Mouse (Mus musculus) embryonic facial prominence, embryonic 13.5 days (tissue): ENCODE data around the gene Rap1gap2. TPM values are rescaled to one million over a fixed set of nuclear protein-coding genes. Genes with fewer than 3 reads are reported as not detected.

Source experiments
- ATAC-seq: fragments of 200-750 bp; cut with Nextera tagmentation; 2 replicates; pipeline ENCODE4 v1.8.0; 2017; ENCODE audit warnings: low read depth; ENCODE audit not compliant: insufficient number of reproducible peaks, insufficient read depth, low FRiP score, low TSS enrichment
- H3K27ac ChIP-seq: fragments of 300-500 bp; sonication (generic); 2 replicates; pipeline ENCODE4 v1.5.1; 2015; ENCODE audit warnings: moderate library complexity, mild to moderate bottlenecking, inconsistent platforms
- H3K27me3 ChIP-seq: fragments of 300-500 bp; sonication (generic); 2 replicates; pipeline ENCODE4 v1.6.1; 2015; ENCODE audit warnings: mild to moderate bottlenecking, inconsistent platforms
- H3K36me3 ChIP-seq: fragments of 300-500 bp; sonication (generic); 2 replicates; pipeline ENCODE4 v1.6.1; 2015; ENCODE audit warnings: mild to moderate bottlenecking, inconsistent platforms
- H3K4me1 ChIP-seq: fragments of 300-500 bp; sonication (generic); 2 replicates; pipeline ENCODE4 v1.6.1; 2015; ENCODE audit warnings: inconsistent platforms
- H3K4me2 ChIP-seq: fragments of 300-500 bp; sonication (generic); 2 replicates; pipeline ENCODE4 v1.6.1; 2015; ENCODE audit warnings: moderate library complexity, mild to moderate bottlenecking, inconsistent platforms
- H3K4me3 ChIP-seq: fragments of 300-500 bp; sonication (generic); 2 replicates; pipeline ENCODE4 v1.5.1; 2015; ENCODE audit warnings: mild to moderate bottlenecking, inconsistent platforms
- H3K9ac ChIP-seq: fragments of 300-500 bp; sonication (generic); 2 replicates; pipeline ENCODE4 v1.6.1; 2015; ENCODE audit warnings: mild to moderate bottlenecking, inconsistent platforms
- H3K9me3 ChIP-seq: fragments of 300-500 bp; sonication (generic); 2 replicates; pipeline ENCODE4 v1.6.1; 2016; ENCODE audit warnings: inconsistent platforms
- WGBS: fragments of 180-500 bp; shearing (Covaris S2); methylation state at CpG from one replicate; pipeline ENCODE4 v1.1.7; 2015; ENCODE audit warnings: mixed read lengths; 5-methylcytosine and 5-hydroxymethylcytosine counted together
- polyA plus RNA-seq: library from polyadenylated mRNA; unstranded; fragments of >200 nt; fragmentation: Nextera tagmentation; extraction: Ambion mirVana; gene quantifications from 2 replicates; pipeline ENCODE4 v1.2.1, GENCODE M21; 2015

The Rap1gap2 gene
- polyA plus RNA-seq, 1 experiment from 2014 or later = 1.1 TPM

DNA sequence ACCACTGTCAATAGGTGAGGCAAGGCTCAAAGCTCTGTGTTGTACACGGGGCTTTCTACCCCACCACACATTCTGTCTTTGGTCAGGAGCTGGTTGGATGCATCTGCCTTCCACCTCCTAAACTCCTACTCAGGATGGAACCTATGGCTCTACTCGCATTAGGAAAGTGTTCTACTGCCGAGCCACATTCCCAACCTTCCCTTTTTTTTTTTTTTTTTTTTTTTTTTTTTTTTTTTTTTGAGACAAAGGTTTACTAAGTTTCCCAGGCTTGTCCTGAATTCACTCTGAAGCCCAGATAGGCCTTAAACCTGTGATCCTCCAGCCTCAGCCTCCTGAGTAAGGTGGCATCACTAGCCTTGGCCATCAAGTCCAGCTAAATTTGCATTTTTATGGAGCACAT lies 90.5 kb downstream of the Rap1gap2 start:
- H3K4me2 ChIP-seq = no peak overlapping the region
- no peaks in the 10 kb centered on the region for H3K9me3 ChIP-seq
- H3K4me3 ChIP-seq = no peak overlapping the region
- peaks cover 17% of the 10 kb centered on the region for H3K4me1 ChIP-seq
- H3K27ac ChIP-seq = no peak overlapping the region
- peaks cover 54% of the 10 kb centered on the region for H3K27me3 ChIP-seq
- H3K9ac ChIP-seq = no peak overlapping the region
- 75% methylated on average over 3 of the region's 3 CpGs for WGBS
- ATAC-seq = no peak
- H3K36me3 ChIP-seq = no peaks in the 10 kb centered on the region

DNA sequence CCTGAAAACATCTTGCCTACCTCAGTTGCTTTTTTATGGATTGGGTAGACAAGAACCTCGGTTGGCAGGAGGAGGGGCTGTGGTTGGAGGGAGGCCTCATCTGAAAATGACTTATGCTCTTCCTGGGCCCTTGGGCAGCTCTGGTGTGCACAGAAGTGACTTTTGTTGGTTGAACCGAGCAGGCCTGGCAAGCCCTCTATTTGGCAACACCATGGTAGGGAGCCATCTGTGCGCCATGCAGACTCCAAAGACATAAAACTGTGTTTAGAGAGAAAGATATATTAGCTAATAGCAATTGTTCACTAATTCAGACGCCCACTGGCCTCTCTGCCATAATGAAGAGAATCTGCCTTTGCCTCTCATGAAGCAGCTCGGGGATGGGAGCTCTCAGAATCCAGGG lies 94.6 kb downstream of the Rap1gap2 start:
- ATAC-seq = no peak
- Histone ChIP-seq H3K4me3 (no peak overlapping the region), H3K9ac (no peak overlapping the region), H3K27ac (no peak overlapping the region), H3K36me3 (no peaks in the 10 kb centered on the region), H3K4me2 (no peak overlapping the region), H3K27me3 (peaks cover 13% of the 10 kb centered on the region), H3K4me1 (no peaks in the 10 kb centered on the region; the same call in 1 of the 2 replicates), H3K9me3 (no peaks in the 10 kb centered on the region)
- WGBS = 79% methylated on average over 5 of the region's 5 CpGs

DNA sequence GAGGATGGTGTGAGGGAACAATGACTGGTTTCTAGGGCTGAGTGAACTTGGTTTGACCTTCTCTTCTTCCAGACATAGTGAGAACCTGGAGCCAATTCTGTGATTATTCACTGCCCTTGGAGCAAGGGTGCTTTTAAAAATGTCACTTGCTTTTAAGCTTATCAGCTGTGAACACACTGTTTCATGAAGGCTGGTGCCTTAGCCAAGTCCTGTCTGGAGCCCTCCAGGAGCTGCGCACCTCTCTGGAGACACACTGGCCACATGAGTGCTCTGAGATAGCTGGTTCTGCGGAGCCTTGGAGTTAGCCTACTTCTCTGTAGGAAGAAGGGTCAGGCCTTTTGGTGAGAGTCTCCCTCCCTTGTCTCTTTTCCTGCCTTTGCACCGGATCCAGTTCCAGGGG lies 95.7 kb downstream of the Rap1gap2 start:
- Histone ChIP-seq H3K4me2 (no peak overlapping the region), H3K9me3 (no peaks in the 10 kb centered on the region), H3K4me3 (no peak overlapping the region), H3K36me3 (no peaks in the 10 kb centered on the region), H3K27ac (no peak overlapping the region), H3K4me1 (no peaks in the 10 kb centered on the region), H3K9ac (no peak overlapping the region), H3K27me3 (0 out of 2 replicates have a peak, but pooled peaks cover 5% of the 10 kb centered on the region)
- 86% methylated on average over 3 of the region's 3 CpGs for WGBS
- ATAC-seq = no peak

DNA sequence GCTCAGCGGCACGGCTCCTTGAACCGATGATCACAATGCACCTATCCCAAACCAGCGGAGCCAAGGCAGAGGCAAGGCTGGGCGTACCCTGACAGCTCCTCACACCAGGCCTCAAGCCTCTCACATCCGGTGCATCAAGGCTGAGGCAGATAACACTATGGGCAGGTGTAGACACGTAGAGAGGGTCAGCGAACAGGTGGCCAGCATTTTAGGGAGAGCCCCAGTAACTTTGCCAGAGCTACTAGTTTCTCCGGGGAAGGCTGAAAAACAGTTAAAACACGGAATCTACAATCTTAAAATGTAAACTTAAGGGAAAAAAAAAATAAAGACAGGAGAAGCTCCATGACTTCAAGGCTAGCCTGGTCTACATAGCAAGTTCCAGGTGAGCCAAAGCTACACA lies 98.1 kb downstream of the Rap1gap2 start:
- Histone ChIP-seq H3K27me3 (no peaks in the 10 kb centered on the region), H3K27ac (no peak overlapping the region), H3K9ac (no peak overlapping the region), H3K36me3 (no peaks in the 10 kb centered on the region), H3K4me1 (no peaks in the 10 kb centered on the region), H3K4me2 (no peak overlapping the region), H3K9me3 (no peaks in the 10 kb centered on the region), H3K4me3 (no peak overlapping the region)
- 87% methylated on average over 10 of the region's 10 CpGs for WGBS
- ATAC-seq = no peak

DNA sequence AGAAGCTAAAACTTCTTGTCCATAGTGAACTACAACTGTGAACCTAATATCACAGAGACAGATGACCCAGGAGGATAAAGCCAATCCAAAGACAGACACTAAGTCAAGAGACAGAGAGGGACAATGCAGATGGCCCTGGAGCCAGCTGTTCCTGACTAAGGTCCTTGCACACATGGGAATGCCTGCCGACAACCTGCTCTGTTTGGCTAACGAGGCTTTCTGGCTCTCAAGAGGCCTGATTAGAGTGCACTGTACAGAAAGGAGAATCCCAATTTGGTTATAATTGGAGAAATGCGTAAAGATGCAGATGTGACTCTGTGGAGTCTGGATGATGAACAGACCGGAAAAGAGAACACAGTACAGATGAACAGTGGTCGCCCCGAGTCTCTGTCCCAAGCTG lies 104.4 kb downstream of the Rap1gap2 start:
- H3K9ac ChIP-seq = no peak overlapping the region
- ATAC-seq = no peak
- WGBS = 71% methylated on average over 6 of the region's 6 CpGs
- no peak overlapping the region for H3K27ac ChIP-seq
- H3K4me1 ChIP-seq = peaks cover 8% of the 10 kb centered on the region; the same call in 1 of the 2 replicates
- H3K4me3 ChIP-seq = no peak overlapping the region
- H3K36me3 ChIP-seq = no peaks in the 10 kb centered on the region
- H3K9me3 ChIP-seq = no peaks in the 10 kb centered on the region
- H3K4me2 ChIP-seq = no peak overlapping the region
- no peaks in the 10 kb centered on the region for H3K27me3 ChIP-seq

DNA sequence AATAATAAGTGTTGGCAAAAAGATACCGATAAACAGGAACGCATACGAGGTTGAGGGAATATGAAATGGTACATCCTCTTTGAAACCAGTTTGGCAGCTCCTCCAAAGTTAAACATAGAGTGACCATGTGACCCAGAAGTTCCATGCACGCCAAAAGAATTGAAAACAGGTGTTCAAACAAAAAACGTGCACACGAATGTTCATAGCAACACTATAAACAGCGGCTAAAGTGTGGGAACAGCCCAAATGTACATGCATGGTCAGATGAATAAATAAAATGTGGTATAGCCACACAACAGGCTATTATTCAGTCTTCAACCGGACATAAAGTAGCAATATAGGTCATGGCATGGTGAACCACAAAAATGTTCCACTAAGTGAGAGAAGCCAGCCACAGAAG lies 108.2 kb downstream of the Rap1gap2 start:
- no peak overlapping the region for H3K27ac ChIP-seq
- H3K36me3 ChIP-seq = no peaks in the 10 kb centered on the region
- no peak overlapping the region for H3K4me2 ChIP-seq
- 43% methylated on average over 8 of the region's 8 CpGs for WGBS
- no peaks in the 10 kb centered on the region for H3K27me3 ChIP-seq
- H3K4me3 ChIP-seq = no peak overlapping the region
- H3K9ac ChIP-seq = no peak overlapping the region
- H3K4me1 ChIP-seq = peaks cover 24% of the 10 kb centered on the region
- H3K9me3 ChIP-seq = no peaks in the 10 kb centered on the region
- ATAC-seq = no peak

DNA sequence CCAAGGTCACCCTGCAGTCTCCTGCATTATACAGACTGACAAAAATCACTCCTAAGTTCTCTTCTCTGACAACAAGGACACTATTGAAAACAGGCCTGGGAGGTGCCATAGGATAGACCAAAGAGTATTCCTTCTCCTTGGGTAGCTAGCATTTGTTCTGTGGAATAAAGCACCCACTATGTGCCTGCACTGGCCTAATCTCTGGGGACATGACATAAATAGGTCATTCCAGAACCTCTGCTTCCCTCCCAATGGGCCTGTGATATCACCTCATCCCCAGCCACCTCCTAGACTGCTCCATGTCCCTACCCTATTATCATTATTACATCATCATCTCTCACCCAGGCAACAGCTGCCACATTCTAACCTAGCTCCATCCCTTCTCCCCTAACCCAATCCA lies 108.7 kb downstream of the Rap1gap2 start:
- no peak overlapping the region for H3K27ac ChIP-seq
- H3K27me3 ChIP-seq = no peaks in the 10 kb centered on the region
- no peaks in the 10 kb centered on the region for H3K36me3 ChIP-seq
- ATAC-seq = no peak
- peaks cover 24% of the 10 kb centered on the region for H3K4me1 ChIP-seq
- no peak overlapping the region for H3K4me3 ChIP-seq
- no peak overlapping the region for H3K4me2 ChIP-seq
- H3K9ac ChIP-seq = no peak overlapping the region
- no peaks in the 10 kb centered on the region for H3K9me3 ChIP-seq

DNA sequence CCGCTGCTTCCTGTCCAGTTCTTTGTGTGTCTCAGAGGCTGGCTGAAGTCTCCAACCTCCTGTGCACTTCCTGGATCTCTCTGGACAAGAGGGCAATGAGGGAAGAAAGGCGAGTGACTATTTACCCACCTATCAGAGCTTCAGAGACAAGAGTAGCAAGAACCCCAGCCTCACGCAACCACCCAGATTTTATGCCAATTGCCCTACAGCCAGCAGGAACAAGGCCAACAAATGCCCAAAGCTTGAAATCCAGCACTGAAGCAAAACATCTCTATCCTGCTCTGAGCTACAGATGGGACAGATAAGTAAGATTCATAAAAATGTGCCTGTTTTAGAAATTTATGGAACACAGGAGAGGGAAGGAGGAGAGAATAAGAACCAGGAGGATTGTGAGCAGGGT lies 109.7 kb downstream of the Rap1gap2 start:
- Histone ChIP-seq H3K36me3 (no peaks in the 10 kb centered on the region), H3K4me3 (no peak overlapping the region), H3K4me1 (peaks cover 24% of the 10 kb centered on the region), H3K27me3 (no peaks in the 10 kb centered on the region), H3K9me3 (no peaks in the 10 kb centered on the region), H3K27ac (no peak overlapping the region; the same call in 1 of the 2 replicates), H3K9ac (no peak overlapping the region), H3K4me2 (no peak overlapping the region)
- WGBS = 67% methylated on average over 3 of the region's 3 CpGs
- ATAC-seq = no peak

DNA sequence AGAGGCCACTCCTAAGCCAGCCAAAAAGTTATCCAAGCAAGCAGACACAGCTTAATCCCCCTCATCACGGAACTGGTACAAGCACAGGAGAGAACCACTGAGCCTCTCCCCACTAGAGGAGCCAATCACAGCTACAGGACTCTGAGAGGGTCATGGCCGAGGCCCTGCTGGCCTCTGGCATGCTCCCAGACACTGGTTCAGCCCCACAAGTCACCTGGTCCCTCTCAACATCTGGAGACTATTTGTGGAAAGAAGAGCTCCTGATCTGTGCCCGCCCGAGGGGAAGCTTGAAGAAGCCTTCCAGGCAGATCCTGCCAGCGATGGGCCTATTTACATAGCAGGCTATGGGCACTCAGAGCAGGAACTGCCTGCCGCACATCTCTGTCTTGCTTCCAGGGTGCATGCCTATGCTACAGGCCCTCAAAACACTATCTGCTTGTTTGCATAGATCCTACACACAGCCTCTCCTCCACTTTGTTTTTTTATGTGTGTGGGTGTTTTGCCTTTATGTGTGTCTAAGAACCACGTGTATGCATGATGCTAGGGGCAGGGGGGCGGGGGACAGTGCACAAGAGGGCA lies 111.1 kb downstream of the Rap1gap2 start:
- Histone ChIP-seq H3K4me1 (peaks cover 24% of the 10 kb centered on the region), H3K36me3 (no peaks in the 10 kb centered on the region), H3K9ac (no peak overlapping the region), H3K4me3 (no peak overlapping the region), H3K9me3 (no peaks in the 10 kb centered on the region), H3K27me3 (no peaks in the 10 kb centered on the region), H3K4me2 (no peak overlapping the region), H3K27ac (no peak overlapping the region)
- 0 out of 2 replicates have a peak, but pooled peaks have one; percentile 21 for ATAC-seq
- 38% methylated on average over 8 of the region's 8 CpGs for WGBS

DNA sequence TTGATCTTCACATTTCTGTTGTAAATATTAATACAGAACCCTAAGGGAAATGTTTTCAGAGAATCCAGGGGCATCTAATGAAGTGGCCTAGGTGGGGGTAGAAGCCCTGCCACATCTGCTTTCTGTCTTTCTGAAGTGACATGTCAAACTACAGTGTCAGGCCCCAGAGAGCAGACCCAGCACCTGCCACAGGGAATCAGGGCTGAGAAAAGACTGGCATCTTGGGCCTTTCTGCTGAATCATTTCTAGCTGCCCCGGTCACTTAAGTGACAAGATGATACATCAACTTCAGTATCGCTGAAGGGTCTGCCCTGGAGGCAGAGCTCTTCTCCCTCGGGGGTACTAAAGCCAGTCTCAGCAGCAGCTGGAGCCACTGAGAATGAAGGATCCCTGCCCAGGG lies 111.7 kb downstream of the Rap1gap2 start:
- WGBS = 49% methylated on average over 3 of the region's 3 CpGs

DNA sequence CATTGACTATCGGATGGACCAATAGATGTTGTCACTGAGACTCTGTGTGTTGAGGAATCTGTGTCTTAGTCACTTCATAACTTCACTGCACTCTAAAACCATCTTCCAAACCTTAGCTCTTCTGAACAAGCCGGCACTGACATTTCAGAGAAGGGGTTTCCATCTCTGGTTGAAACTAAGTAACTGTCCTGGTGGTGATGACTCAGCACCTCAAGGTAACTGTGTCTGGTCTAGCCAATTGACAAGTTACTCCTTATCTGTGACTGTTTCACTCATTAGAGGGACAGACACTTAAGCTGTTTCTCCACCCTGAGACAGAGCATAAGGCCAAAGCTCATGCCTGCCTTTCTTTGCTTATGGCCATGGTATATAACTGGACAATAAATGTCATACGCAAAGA lies 114.1 kb downstream of the Rap1gap2 start:
- 95% methylated on average over 3 of the region's 3 CpGs for WGBS
- Histone ChIP-seq H3K9me3 (no peaks in the 10 kb centered on the region), H3K4me3 (no peak overlapping the region), H3K27ac (no peak overlapping the region), H3K4me1 (peaks cover 16% of the 10 kb centered on the region), H3K4me2 (no peak overlapping the region), H3K9ac (no peak overlapping the region), H3K36me3 (no peaks in the 10 kb centered on the region), H3K27me3 (no peaks in the 10 kb centered on the region)
- no peak for ATAC-seq

More for the DNA sequence above, 111.7 kb downstream of the Rap1gap2 start:
- no peak for ATAC-seq
- H3K4me3 ChIP-seq = no peak overlapping the region
- H3K9me3 ChIP-seq = no peaks in the 10 kb centered on the region
- H3K27me3 ChIP-seq = no peaks in the 10 kb centered on the region
- peaks cover 24% of the 10 kb centered on the region for H3K4me1 ChIP-seq
- no peak overlapping the region for H3K9ac ChIP-seq
- H3K36me3 ChIP-seq = no peaks in the 10 kb centered on the region
- no peak overlapping the region for H3K4me2 ChIP-seq
- H3K27ac ChIP-seq = no peak overlapping the region

DNA sequence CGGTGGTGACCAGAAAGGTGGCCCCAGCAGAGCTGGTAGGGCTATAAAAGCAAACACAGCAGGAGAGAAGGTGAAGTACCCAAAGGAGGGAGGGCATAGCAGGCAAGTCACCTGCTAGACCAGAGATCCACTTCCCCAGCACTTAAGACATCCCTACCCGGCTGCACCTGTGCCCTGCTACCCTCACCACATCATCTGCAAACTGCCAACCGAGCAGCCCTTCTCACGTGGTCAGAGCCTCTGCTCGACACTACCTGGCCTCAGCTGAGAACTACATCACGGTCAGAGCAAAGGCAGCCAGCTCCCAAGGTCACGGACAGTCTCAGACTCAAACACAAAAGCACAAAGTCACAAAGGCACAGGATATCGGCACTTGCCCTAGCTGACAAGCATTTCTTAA lies 116.8 kb downstream of the Rap1gap2 start:
- no peak overlapping the region for H3K27ac ChIP-seq
- 75% methylated on average over 8 of the region's 8 CpGs for WGBS

More for the DNA sequence above, 116.8 kb downstream of the Rap1gap2 start:
- H3K4me1 ChIP-seq = no peaks in the 10 kb centered on the region
- H3K9ac ChIP-seq = no peak overlapping the region
- no peaks in the 10 kb centered on the region for H3K36me3 ChIP-seq
- H3K9me3 ChIP-seq = no peaks in the 10 kb centered on the region
- H3K4me2 ChIP-seq = no peak overlapping the region
- no peaks in the 10 kb centered on the region for H3K27me3 ChIP-seq
- H3K4me3 ChIP-seq = no peak overlapping the region
- no peak for ATAC-seq
